Mouse (Mus musculus) kidney, postnatal 14 days (tissue): ENCODE measurements around the gene 1700017B05Rik.
"Not testable (repeated sequence)": the region's sequence is repeated elsewhere in the genome, so short reads cannot be mapped to it uniquely, and the experiment has no call there.

Source experiments
- DNase-seq: peaks from one replicate; pipeline ENCODE4 v3.0.0; 2022; ENCODE audit warnings: mixed read lengths

1700017B05Rik gene

DNA sequence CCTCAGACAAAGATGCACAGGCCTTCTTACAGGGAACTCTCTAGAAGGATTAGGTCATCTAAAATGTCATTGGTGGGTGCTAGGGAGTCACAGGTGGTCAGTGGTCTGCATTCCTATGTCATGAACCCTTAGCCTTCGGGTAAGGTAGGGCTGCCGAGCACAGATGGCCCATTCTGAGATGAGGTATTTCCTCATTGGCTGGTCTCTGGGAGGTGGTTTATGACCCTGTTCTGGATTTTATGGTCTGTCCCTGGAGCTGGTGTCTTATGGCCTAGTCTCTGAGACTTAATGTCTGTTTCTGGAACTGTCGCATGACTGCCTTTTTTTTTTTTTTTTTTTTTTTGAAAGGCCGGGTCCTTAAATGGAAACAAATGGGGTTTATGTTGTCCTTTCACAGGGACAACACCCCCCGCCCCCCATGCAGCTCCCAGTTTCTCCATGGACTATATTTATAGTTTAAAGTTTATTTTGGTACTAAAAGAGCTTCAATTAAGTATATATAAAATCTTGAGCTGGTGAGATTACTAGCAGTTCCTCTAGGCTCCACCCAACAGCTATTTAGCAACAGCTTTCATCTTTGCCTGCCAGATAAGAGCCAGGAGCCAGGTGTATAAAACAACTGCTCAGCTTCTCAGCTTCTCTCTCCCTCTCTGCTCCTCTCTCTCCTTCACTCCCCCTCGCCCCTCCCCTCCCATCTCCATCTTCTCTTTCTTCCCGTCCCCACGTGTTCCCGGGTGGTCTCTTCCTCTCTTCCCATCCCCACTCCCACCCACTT, 49.8 kb downstream of the 1700017B05Rik start:
- no peak for DNase-seq

DNA sequence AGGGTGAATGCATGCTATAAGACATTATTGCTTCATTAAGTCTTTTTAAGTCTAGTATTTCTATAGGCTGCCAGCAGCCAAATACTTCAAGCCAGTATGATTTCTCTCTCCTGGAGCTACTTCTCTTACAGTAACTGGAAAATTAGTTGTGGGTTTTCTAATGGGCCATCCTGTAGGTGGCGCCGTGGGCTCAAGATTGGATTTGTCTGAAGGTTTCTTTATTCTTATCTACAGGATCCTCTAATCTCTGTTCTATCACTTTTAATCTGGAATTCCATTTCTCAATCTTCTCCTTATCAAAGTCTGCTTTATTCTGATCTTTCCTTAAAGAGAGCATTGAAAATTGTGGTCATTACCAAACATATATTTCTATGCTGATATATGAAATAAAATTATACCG, 53.1 kb downstream of the 1700017B05Rik start:
- peak; percentile 48 for DNase-seq

DNA sequence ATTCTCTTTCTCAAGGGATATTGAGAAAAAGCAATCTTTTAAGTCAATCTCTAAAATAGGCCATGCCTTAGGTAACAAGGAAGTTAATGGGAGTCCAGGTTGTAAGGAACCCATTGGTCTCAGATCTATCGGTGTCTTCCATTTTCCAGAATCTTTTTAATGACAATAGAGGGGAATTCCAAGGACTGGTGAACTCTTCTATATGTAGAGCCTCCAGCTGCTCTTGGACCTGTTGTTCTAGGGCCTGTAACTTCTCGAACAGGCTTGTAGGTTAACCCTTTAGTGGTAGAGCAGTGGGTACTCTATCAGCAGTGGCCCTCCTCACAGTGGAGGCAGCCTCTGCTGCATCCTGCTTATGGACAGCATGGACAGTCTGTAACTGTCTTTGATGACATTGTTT, 55.5 kb downstream of the 1700017B05Rik start:
- DNase-seq: no peak

DNA sequence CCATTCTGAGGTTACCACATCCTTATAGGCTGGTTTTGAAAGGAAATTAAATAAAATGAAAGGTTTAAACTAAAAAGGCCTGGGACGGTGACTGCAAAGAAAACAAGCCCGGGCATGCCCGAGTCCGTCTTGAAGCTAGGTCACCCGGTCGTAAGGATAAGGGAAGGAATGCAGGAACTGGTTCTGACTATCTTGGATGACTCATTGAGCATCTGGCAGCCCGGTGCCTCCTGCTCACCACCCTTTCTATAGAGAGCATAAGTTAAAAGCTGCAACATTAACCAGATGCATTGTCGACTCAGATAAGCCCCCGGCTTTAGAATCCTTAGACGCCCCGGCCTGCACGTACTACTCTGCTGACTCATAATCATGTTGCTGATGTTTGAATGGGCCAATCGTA, 58.8 kb downstream of the 1700017B05Rik start:
- not testable (repeated sequence) for DNase-seq
